Mouse (Mus musculus): ENCODE measurements around the gene Pak4. TPM values are rescaled to one million over a fixed set of nuclear protein-coding genes. Genes with fewer than 3 reads are reported as not detected.

Pak4 gene
- polyA plus RNA-seq, 1 experiment from 2014 or later = 78.4 TPM

DNA sequence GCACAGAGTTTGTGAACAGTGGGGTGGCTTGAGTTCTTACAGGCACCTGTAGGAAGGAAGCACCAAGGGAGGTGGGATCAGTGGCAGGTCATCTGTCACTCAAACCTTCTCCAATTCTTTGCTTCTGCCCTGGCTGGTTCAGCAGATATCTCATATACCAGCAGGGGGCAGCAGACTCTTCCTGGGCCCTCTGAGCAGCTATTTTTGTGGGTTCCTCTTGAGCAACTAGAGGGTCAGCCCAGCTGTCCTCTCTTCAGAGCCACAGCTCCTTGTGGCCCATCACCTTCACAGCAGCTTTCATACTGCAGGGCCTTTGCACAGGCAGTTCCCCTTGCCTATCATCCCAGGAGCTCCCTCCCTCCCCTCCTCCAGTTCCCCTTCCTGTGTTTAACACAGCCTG is 29.7 kb downstream of the Pak4 start:
- no peaks in the 10 kb centered on the region for H3K9me3 ChIP-seq (ENCODE audit: low read length)
- peaks cover 37% of the 10 kb centered on the region for H3K4me1 ChIP-seq (ENCODE audit: insufficient read depth, low read length)
- ATAC-seq (ENCODE audit: low FRiP score, low TSS enrichment) = no peak
- H3K27ac ChIP-seq (ENCODE audit: low read length) = no peak overlapping the region
- no peak overlapping the region for H3K9ac ChIP-seq (replicated peaks; ENCODE audit: low read length)
- H3K36me3 ChIP-seq (ENCODE audit: insufficient read depth, low read length) = peaks cover 54% of the 10 kb centered on the region
- H3K4me3 ChIP-seq (ENCODE audit: low read length) = no peak overlapping the region
- H3K4me2 ChIP-seq (replicated peaks; ENCODE audit: low read depth, low read length) = no peak overlapping the region
- no peaks in the 10 kb centered on the region for H3K27me3 ChIP-seq (ENCODE audit: insufficient read depth, low read length)

DNA sequence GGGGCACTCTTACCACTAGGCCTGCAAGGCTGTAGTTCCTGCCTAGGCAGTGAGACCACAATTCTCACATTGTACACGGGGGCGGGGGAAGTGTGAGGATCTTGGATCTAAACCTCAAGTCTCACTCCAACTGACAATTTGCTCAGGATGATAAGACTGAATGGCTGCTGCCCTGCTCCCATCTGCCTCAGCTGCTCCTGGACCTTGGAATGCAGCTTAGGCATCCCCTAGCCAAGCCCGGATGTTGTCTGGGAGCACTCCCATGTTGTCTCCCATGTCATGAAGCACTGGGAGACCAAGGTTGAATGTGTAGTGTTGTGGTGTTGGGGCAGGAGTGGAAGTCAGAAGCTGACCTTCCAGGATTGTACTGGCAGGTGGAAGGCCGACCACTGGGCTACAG is 30.4 kb downstream of the Pak4 start:
- H3K27me3 ChIP-seq (ENCODE audit: insufficient read depth, low read length) = no peaks in the 10 kb centered on the region
- H3K27ac ChIP-seq (ENCODE audit: low read length) = no peak overlapping the region
- no peaks in the 10 kb centered on the region for H3K9me3 ChIP-seq (ENCODE audit: low read length)
- H3K9ac ChIP-seq (replicated peaks; ENCODE audit: low read length) = no peak overlapping the region
- ATAC-seq (ENCODE audit: low FRiP score, low TSS enrichment) = no peak
- 84% methylated on average over 4 of the region's 4 CpGs for WGBS
- no peak overlapping the region for H3K4me3 ChIP-seq (ENCODE audit: low read length)
- H3K4me1 ChIP-seq (ENCODE audit: insufficient read depth, low read length) = peaks cover 30% of the 10 kb centered on the region
- H3K4me2 ChIP-seq (replicated peaks; ENCODE audit: low read depth, low read length) = no peak overlapping the region
- H3K36me3 ChIP-seq (ENCODE audit: insufficient read depth, low read length) = peaks cover 62% of the 10 kb centered on the region

DNA sequence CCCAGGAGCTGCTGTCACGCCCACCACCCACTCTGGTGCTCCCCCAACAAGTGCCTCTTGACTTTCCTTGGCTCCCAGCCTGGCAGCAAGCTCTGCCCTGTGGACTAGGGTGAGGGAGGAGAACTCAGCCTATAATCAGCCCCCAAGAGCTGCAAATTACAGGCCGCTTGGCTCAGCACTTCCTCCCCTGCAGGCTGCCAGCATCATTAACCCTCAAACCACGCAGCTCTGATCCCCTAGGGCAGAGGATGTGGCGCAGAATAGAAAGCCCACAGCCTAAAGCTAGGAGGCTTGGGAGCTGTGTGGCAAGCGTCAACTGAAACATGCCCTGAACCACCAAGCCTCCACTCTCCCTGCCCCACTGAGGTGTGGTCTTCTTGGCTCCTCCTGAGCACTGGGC is 32.6 kb downstream of the Pak4 start:
- Histone ChIP-seq H3K4me3 (ENCODE audit: low read length) (no peak overlapping the region), H3K4me1 (ENCODE audit: insufficient read depth, low read length) (peaks cover 9% of the 10 kb centered on the region), H3K4me2 (replicated peaks; ENCODE audit: low read depth, low read length) (no peak overlapping the region), H3K27ac (ENCODE audit: low read length) (no peak overlapping the region), H3K27me3 (ENCODE audit: insufficient read depth, low read length) (no peaks in the 10 kb centered on the region), H3K9ac (replicated peaks; ENCODE audit: low read length) (no peak overlapping the region), H3K9me3 (ENCODE audit: low read length) (no peaks in the 10 kb centered on the region), H3K36me3 (ENCODE audit: insufficient read depth, low read length) (peaks cover 79% of the 10 kb centered on the region)
- WGBS = 77% methylated on average over 5 of the region's 5 CpGs
- ATAC-seq (ENCODE audit: low FRiP score, low TSS enrichment) = no peak

DNA sequence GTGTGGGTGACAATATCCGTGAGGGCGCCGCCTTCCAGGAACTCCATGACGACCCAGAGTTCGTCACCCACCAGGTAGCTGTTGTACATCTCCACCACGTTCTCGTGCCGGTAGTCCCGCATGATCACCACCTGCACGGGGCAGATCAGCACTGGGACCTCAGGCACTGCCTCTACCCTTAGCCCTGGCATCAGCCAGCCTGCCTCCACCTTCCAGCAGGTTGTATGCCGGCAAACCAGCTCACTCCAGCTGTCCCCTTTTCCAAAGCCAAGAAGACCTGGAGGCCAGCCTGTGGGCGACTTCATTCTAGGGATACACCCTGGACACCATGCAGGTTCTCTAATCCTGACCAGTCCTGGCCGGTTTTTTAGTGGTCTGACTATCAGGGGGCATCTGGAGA is 35.0 kb downstream of the Pak4 start:
- Histone ChIP-seq H3K9ac (replicated peaks; ENCODE audit: low read length) (no peak overlapping the region), H3K27me3 (ENCODE audit: insufficient read depth, low read length) (no peaks in the 10 kb centered on the region), H3K27ac (ENCODE audit: low read length) (no peak overlapping the region), H3K4me2 (replicated peaks; ENCODE audit: low read depth, low read length) (no peak overlapping the region), H3K4me3 (ENCODE audit: low read length) (no peak overlapping the region), H3K4me1 (ENCODE audit: insufficient read depth, low read length) (peaks cover 7% of the 10 kb centered on the region), H3K9me3 (ENCODE audit: low read length) (no peaks in the 10 kb centered on the region), H3K36me3 (ENCODE audit: insufficient read depth, low read length) (peaks cover 86% of the 10 kb centered on the region)
- 93% methylated on average over 13 of the region's 13 CpGs for WGBS
- no peak for ATAC-seq (ENCODE audit: low FRiP score, low TSS enrichment)

DNA sequence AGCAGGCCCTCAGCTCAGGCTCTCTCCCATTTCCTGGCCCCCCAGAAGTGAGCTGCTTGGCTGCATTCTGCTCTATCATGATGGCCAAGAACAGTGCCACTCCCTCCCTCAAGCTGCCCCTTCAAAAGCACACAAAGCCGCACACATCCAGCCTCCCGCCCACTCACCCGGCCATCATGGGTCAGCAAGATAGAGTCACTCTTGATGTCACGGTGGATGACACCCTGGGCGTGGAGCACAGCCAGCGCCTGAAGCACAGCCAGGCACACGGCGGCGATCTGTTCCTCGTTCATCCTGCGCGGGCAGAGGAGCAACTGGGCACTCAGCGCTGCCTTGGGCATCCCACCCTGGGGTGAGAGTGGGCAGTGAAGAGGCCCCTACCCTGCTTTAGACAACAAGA is 35.6 kb downstream of the Pak4 start:
- Histone ChIP-seq H3K9ac (replicated peaks; ENCODE audit: low read length) (no peak overlapping the region), H3K27me3 (ENCODE audit: insufficient read depth, low read length) (no peaks in the 10 kb centered on the region), H3K36me3 (ENCODE audit: insufficient read depth, low read length) (peaks cover 80% of the 10 kb centered on the region), H3K4me3 (ENCODE audit: low read length) (no peak overlapping the region), H3K4me2 (replicated peaks; ENCODE audit: low read depth, low read length) (no peak overlapping the region), H3K27ac (ENCODE audit: low read length) (no peak overlapping the region), H3K4me1 (ENCODE audit: insufficient read depth, low read length) (peaks cover 7% of the 10 kb centered on the region), H3K9me3 (ENCODE audit: low read length) (no peaks in the 10 kb centered on the region)
- ATAC-seq (ENCODE audit: low FRiP score, low TSS enrichment) = no peak
- 84% methylated on average over 13 of the region's 13 CpGs for WGBS

DNA sequence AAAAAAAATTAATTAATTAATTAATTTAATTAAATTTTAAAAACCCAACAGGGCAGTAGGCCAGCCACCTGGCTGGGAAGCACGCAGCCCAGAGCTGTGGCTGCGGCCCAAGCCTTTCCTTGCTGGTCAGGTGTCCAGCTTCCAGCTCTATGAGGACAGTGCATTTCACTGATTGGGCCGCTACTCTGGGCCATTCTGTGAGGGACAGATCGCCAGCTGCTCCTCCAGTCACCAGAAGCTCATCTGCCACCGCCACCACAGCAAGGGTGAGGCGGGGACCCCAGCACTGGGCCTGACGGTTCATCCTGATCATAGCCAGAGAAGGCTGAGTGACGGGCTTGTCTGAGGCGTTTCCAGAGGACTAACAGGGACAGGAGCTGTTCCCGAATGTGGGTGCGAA is 36.0 kb downstream of the Pak4 start:
- WGBS = 92% methylated on average over 11 of the region's 11 CpGs
- H3K4me1 ChIP-seq (ENCODE audit: insufficient read depth, low read length) = peaks cover 7% of the 10 kb centered on the region

DNA sequence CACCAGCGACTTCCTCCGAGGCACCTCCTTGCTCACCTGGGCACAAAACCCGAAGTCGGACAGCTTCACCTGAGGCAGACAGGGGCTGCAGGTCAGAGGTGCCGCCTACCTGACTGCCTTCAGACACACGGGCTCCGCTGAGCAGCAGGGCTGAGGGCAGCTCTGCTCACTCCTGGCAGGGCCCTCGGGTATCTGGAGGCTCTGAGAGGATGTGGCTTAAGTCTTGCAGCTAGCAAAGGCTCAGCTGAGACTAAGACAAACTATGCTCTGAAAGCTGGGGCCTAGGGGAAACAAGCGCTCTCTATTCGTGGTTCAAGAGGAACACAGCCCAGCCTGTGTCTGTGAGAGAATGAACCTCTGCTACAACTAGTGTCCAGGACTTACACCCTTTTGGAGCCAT is 37.1 kb downstream of the Pak4 start:
- no peak overlapping the region for H3K27ac ChIP-seq (ENCODE audit: low read length)
- WGBS = 87% methylated on average over 10 of the region's 10 CpGs
- no peak overlapping the region for H3K9ac ChIP-seq (replicated peaks; ENCODE audit: low read length)
- no peak for ATAC-seq (ENCODE audit: low FRiP score, low TSS enrichment)
- H3K36me3 ChIP-seq (ENCODE audit: insufficient read depth, low read length) = peaks cover 65% of the 10 kb centered on the region
- H3K9me3 ChIP-seq (ENCODE audit: low read length) = no peaks in the 10 kb centered on the region
- no peaks in the 10 kb centered on the region for H3K27me3 ChIP-seq (ENCODE audit: insufficient read depth, low read length)
- no peak overlapping the region for H3K4me3 ChIP-seq (ENCODE audit: low read length)
- H3K4me1 ChIP-seq (ENCODE audit: insufficient read depth, low read length) = peaks cover 7% of the 10 kb centered on the region
- no peak overlapping the region for H3K4me2 ChIP-seq (replicated peaks; ENCODE audit: low read depth, low read length)

More for the DNA sequence above, 36.0 kb downstream of the Pak4 start:
- Histone ChIP-seq H3K4me3 (ENCODE audit: low read length) (no peak overlapping the region), H3K27ac (ENCODE audit: low read length) (no peak overlapping the region), H3K36me3 (ENCODE audit: insufficient read depth, low read length) (peaks cover 76% of the 10 kb centered on the region), H3K9me3 (ENCODE audit: low read length) (no peaks in the 10 kb centered on the region), H3K9ac (replicated peaks; ENCODE audit: low read length) (no peak overlapping the region), H3K4me2 (replicated peaks; ENCODE audit: low read depth, low read length) (no peak overlapping the region), H3K27me3 (ENCODE audit: insufficient read depth, low read length) (no peaks in the 10 kb centered on the region)
- ATAC-seq (ENCODE audit: low FRiP score, low TSS enrichment) = no peak

DNA sequence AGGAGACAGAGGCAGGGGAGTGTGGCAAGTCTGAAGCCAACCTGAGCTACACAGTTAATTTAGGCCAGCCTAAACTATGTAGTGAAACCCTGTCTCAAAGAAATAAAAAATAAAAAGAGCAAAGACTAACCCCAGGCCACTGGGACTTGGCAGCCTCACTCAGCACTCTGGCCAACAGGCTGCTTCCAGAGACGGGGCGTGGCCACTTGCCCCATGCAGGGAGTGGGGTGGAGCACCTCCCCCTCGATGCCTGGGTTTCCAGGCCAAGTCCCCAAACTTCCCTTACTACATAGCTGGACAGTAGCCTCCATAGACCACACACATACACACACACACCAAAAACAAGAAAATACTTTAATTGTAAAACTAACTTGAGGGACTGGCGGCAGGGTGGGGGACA is 39.5 kb downstream of the Pak4 start:
- no peaks in the 10 kb centered on the region for H3K27me3 ChIP-seq (ENCODE audit: insufficient read depth, low read length)
- no peak overlapping the region for H3K4me2 ChIP-seq (replicated peaks; ENCODE audit: low read depth, low read length)
- H3K9ac ChIP-seq (replicated peaks; ENCODE audit: low read length) = no peak overlapping the region
- no peaks in the 10 kb centered on the region for H3K9me3 ChIP-seq (ENCODE audit: low read length)
- peaks cover 7% of the 10 kb centered on the region for H3K4me1 ChIP-seq (ENCODE audit: insufficient read depth, low read length)
- peaks cover 42% of the 10 kb centered on the region for H3K36me3 ChIP-seq (ENCODE audit: insufficient read depth, low read length)
- no peak overlapping the region for H3K4me3 ChIP-seq (ENCODE audit: low read length)
- peak; percentile 75 for ATAC-seq (ENCODE audit: low FRiP score, low TSS enrichment)
- H3K27ac ChIP-seq (ENCODE audit: low read length) = peak overlapping the region; percentile 44; the same call in 1 of the 2 replicates
- 49% methylated on average over 4 of the region's 4 CpGs for WGBS

DNA sequence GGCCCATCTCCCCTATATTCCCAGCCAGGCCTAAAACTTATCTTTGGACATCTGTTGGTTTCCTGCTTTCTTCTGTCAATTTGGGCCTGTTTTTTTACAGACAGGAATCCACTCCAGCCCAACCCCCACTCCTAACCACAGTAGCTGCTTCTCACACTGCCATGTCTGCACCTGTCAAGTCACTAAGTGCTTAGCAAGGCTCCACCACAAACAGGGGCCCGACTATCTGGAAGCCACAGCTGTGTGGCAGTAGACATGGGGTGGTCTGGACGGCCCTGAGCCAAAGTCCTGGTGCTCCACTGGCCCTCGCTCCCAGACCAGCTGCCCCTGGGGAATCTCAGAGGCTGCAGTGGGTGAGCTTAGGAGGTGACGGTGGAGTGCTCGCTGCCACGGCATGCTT is 40.3 kb downstream of the Pak4 start:
- ATAC-seq (ENCODE audit: low FRiP score, low TSS enrichment) = no peak
- Histone ChIP-seq H3K4me1 (ENCODE audit: insufficient read depth, low read length) (peaks cover 7% of the 10 kb centered on the region), H3K36me3 (ENCODE audit: insufficient read depth, low read length) (peaks cover 35% of the 10 kb centered on the region), H3K27me3 (ENCODE audit: insufficient read depth, low read length) (no peaks in the 10 kb centered on the region), H3K4me2 (replicated peaks; ENCODE audit: low read depth, low read length) (no peak overlapping the region), H3K9me3 (ENCODE audit: low read length) (0 out of 2 replicates have a peak, but pooled peaks cover 1% of the 10 kb centered on the region), H3K27ac (ENCODE audit: low read length) (no peak overlapping the region), H3K4me3 (ENCODE audit: low read length) (no peak overlapping the region), H3K9ac (replicated peaks; ENCODE audit: low read length) (no peak overlapping the region)
- WGBS = 76% methylated on average over 6 of the region's 6 CpGs

DNA sequence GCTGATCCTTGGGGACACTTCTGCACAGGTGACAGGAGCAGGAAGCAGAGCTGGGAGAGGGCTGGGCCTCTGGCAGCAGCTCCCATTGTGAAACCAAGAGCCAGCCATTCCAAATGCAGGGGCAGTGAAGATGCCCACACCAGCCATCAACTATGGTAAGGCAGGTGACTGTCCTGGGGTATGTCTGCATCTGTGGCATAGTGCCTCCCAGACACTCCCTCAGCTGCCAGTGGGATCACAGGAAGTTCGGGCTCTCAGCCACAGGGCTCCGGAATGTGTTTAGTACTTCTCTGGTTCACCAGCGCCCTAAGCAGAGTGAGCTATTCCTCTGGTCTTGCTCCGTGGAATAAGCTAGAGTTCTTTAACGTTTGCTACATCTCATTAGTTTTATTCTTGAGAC is 40.9 kb downstream of the Pak4 start:
- Histone ChIP-seq H3K27ac (ENCODE audit: low read length) (no peak overlapping the region), H3K9me3 (ENCODE audit: low read length) (0 out of 2 replicates have a peak, but pooled peaks cover 2% of the 10 kb centered on the region), H3K4me2 (replicated peaks; ENCODE audit: low read depth, low read length) (no peak overlapping the region), H3K36me3 (ENCODE audit: insufficient read depth, low read length) (peaks cover 28% of the 10 kb centered on the region), H3K9ac (replicated peaks; ENCODE audit: low read length) (no peak overlapping the region), H3K4me1 (ENCODE audit: insufficient read depth, low read length) (peaks cover 7% of the 10 kb centered on the region), H3K4me3 (ENCODE audit: low read length) (no peak overlapping the region), H3K27me3 (ENCODE audit: insufficient read depth, low read length) (no peaks in the 10 kb centered on the region)
- no peak for ATAC-seq (ENCODE audit: low FRiP score, low TSS enrichment)
- WGBS = 60% methylated on average over 5 of the region's 5 CpGs
